Mouse (Mus musculus): ENCODE measurements at regions not wholly inside any gene's neighbourhood (a gene's known extent, or its start where the extent isn't known, plus 50 kb on each side); places are given as distances from the start of the nearest gene placed in this dataset.

DNA sequence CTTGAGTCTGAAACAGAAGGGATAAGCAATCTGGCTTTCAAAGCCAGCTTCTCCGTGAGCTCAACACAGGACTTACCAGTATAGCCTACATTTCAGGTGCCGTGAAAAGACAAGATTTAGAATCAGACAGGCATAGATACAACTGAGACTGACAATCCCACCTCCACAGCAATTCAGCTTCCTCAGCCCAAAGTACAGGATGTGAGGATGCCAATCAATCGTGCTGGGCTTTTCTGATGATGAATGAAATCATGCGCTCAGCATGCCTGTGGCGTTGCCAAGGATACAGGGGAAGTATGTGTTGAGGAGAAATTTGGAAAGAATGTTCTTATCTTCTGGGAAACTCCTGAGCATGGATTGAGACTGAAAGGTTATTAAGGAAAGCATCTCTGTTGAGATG lies 50.4 kb upstream of the Thbs1 start:
- H3K4me1 ChIP-seq (ENCODE audit: control insufficient read depth, insufficient read depth, low read length) = no peaks in the 10 kb centered on the region
- H3K9me3 ChIP-seq (ENCODE audit: control insufficient read depth, low read length) = no peaks in the 10 kb centered on the region
- no peaks in the 10 kb centered on the region for H3K27me3 ChIP-seq (ENCODE audit: control insufficient read depth, insufficient read depth, low read length)
- no peak overlapping the region for H3K4me3 ChIP-seq (replicated peaks; ENCODE audit: low read depth, low read length)
- no peak overlapping the region for H3K9ac ChIP-seq (replicated peaks; ENCODE audit: low read length)
- peak; percentile 23 for DNase-seq
- no peak overlapping the region for H3K4me2 ChIP-seq (ENCODE audit: low read length)
- no peak for ATAC-seq (ENCODE audit: low FRiP score, low TSS enrichment)
- H3K36me3 ChIP-seq (ENCODE audit: control insufficient read depth, insufficient read depth, low read length) = no peaks in the 10 kb centered on the region
- WGBS = 57% methylated on average over 5 of the region's 5 CpGs
- H3K27ac ChIP-seq (replicated peaks; ENCODE audit: low read depth, low read length) = no peak overlapping the region

Data from midbrain, embryonic 14.5 days (tissue).